Mouse (Mus musculus): ENCODE data around the gene Slc22a21. TPM values are rescaled to one million over a fixed set of nuclear protein-coding genes. Genes with fewer than 3 reads are reported as not detected.
"Not testable (repeated sequence)": the region's sequence is repeated elsewhere in the genome, so short reads cannot be mapped to it uniquely, and the experiment has no call there.

The Slc22a21 gene
- polyA plus RNA-seq, 1 experiment from 2014 or later = 3.5 TPM

GRCm38 (mm10) chr11:54004221-54004620, 24.1 kb upstream of the Slc22a21 start:
- H3K4me1 ChIP-seq (replicated peaks; ENCODE audit: control insufficient read depth, insufficient read depth, low read length) = 0 out of 2 replicates have a peak, but pooled peaks cover 2% of the 10 kb centered on the region
- no peak overlapping the region for H3K4me3 ChIP-seq (ENCODE audit: low read depth, low read length)
- H3K27me3 ChIP-seq (ENCODE audit: control insufficient read depth, insufficient read depth, low read length) = no peaks in the 10 kb centered on the region
- no peak for DNase-seq (ENCODE audit: low spot score)
- H3K9me3 ChIP-seq (ENCODE audit: control insufficient read depth, low read length) = no peaks in the 10 kb centered on the region
- WGBS = 87% methylated on average over 9 of the region's 9 CpGs
- no peak overlapping the region for H3K4me2 ChIP-seq (ENCODE audit: low read depth, low read length, severe bottlenecking)
- H3K9ac ChIP-seq (ENCODE audit: low read length) = no peak overlapping the region
- no peaks in the 10 kb centered on the region for H3K36me3 ChIP-seq (ENCODE audit: control insufficient read depth, insufficient read depth, low read length)
- no peak overlapping the region for H3K27ac ChIP-seq (ENCODE audit: low read depth, low read length)
- no peak for ATAC-seq (replicated peaks; ENCODE audit: low FRiP score)

DNA sequence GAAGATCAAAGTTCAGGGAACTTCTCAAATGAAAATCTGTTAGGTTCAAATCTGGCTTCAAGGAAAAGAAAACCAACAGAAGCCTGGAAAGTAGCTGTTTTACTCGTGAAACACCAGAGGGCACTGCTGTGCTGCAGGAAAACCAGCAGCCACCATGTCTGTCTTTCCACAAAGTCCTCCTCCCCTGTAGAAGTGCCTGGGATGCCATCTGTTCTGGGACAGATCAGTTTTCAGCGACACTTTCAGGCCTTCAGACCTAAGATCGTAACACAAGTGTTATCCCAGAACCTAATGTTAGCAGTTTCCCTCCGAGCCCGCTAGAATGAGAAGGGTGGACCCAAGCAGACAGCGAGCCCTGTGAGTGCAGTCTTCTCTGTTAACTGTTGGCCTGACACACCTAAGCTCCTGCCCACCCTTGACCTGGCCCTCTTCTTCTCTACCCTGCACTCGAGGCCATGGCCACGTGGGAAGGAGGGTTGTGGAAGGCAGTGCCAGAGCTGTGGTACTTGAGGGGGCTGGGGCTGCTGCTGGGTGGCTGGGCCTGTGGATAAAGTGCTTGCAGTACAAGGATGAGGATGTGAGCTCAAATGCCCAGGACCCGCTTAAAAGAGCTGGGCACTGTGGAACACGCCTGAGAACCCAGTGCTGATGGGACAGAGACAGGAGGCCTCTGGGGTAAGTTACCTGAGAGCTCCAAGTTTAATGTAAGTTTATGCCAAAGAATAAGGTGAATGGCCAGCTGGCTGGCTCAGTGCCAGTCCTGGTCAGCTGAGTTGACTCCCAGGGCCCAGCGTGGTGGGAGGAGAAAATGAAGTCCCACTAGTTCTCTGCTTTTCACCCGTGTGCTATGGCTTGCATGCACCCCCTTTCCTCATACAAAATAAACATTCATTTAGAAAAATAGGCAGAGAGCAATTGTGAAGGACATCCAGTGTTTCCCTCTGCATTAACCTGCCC, 22.9 kb upstream of the Slc22a21 start:
- WGBS = 56% methylated on average over 12 of the region's 12 CpGs
- ATAC-seq (replicated peaks; ENCODE audit: low FRiP score); H3K27ac ChIP-seq (ENCODE audit: low read depth, low read length): not testable (repeated sequence)

GRCm38 (mm10) chr11:54002147-54002760, 22.1 kb upstream of the Slc22a21 start:
- ATAC-seq (replicated peaks; ENCODE audit: low FRiP score) = no peak

More for the DNA sequence above, 22.9 kb upstream of the Slc22a21 start:
- H3K4me3 ChIP-seq (ENCODE audit: low read depth, low read length); H3K4me1 ChIP-seq (replicated peaks; ENCODE audit: control insufficient read depth, insufficient read depth, low read length); H3K9me3 ChIP-seq (ENCODE audit: control insufficient read depth, low read length); H3K4me2 ChIP-seq (ENCODE audit: low read depth, low read length, severe bottlenecking); H3K27me3 ChIP-seq (ENCODE audit: control insufficient read depth, insufficient read depth, low read length); H3K36me3 ChIP-seq (ENCODE audit: control insufficient read depth, insufficient read depth, low read length); H3K9ac ChIP-seq (ENCODE audit: low read length): not testable (repeated sequence)
- peak; percentile 77 for DNase-seq (ENCODE audit: low spot score)

DNA sequence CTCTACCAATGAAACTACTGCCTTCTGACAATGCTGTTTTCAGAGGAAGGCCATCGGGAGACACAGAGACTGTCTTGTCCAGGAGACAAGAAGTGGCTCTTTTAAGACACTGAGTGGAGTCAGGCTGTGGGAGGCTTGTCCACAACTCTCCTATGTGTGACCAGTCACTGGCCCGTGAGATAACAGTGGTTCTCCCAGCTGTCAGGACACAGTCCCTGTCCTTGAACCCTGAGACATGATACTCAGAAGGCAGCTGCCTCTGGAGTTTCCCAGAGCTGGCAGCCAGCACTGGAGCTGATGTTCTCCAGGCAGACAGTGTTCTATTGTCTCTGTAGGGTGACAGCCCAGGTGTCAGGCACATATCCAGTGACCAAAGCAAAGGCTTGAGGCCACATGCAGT, 17.5 kb upstream of the Slc22a21 start:
- H3K4me1 ChIP-seq (replicated peaks; ENCODE audit: control insufficient read depth, insufficient read depth, low read length) = 0 out of 2 replicates have a peak, but pooled peaks cover 2% of the 10 kb centered on the region
- WGBS = 88% methylated on average over 2 of the region's 2 CpGs
- H3K36me3 ChIP-seq (ENCODE audit: control insufficient read depth, insufficient read depth, low read length) = no peaks in the 10 kb centered on the region
- H3K9ac ChIP-seq (ENCODE audit: low read length) = no peak overlapping the region
- no peaks in the 10 kb centered on the region for H3K9me3 ChIP-seq (ENCODE audit: control insufficient read depth, low read length)
- no peak for ATAC-seq (replicated peaks; ENCODE audit: low FRiP score)
- no peak for DNase-seq (ENCODE audit: low spot score)
- no peak overlapping the region for H3K4me3 ChIP-seq (ENCODE audit: low read depth, low read length)
- no peak overlapping the region for H3K27ac ChIP-seq (ENCODE audit: low read depth, low read length)
- H3K4me2 ChIP-seq (ENCODE audit: low read depth, low read length, severe bottlenecking) = no peak overlapping the region
- no peaks in the 10 kb centered on the region for H3K27me3 ChIP-seq (ENCODE audit: control insufficient read depth, insufficient read depth, low read length)

More at GRCm38 (mm10) chr11:54002147-54002760, 22.1 kb upstream of the Slc22a21 start:
- peak; percentile 74 for DNase-seq (ENCODE audit: low spot score)
- no peaks in the 10 kb centered on the region for H3K36me3 ChIP-seq (ENCODE audit: control insufficient read depth, insufficient read depth, low read length)
- H3K27ac ChIP-seq (ENCODE audit: low read depth, low read length) = no peak overlapping the region
- WGBS = 3% methylated on average over 5 of the region's 5 CpGs
- H3K9me3 ChIP-seq (ENCODE audit: control insufficient read depth, low read length) = no peaks in the 10 kb centered on the region
- H3K27me3 ChIP-seq (ENCODE audit: control insufficient read depth, insufficient read depth, low read length) = no peaks in the 10 kb centered on the region
- no peak overlapping the region for H3K4me2 ChIP-seq (ENCODE audit: low read depth, low read length, severe bottlenecking)
- no peak overlapping the region for H3K9ac ChIP-seq (ENCODE audit: low read length)
- no peak overlapping the region for H3K4me3 ChIP-seq (ENCODE audit: low read depth, low read length)
- 0 out of 2 replicates have a peak, but pooled peaks cover 2% of the 10 kb centered on the region for H3K4me1 ChIP-seq (replicated peaks; ENCODE audit: control insufficient read depth, insufficient read depth, low read length)

DNA sequence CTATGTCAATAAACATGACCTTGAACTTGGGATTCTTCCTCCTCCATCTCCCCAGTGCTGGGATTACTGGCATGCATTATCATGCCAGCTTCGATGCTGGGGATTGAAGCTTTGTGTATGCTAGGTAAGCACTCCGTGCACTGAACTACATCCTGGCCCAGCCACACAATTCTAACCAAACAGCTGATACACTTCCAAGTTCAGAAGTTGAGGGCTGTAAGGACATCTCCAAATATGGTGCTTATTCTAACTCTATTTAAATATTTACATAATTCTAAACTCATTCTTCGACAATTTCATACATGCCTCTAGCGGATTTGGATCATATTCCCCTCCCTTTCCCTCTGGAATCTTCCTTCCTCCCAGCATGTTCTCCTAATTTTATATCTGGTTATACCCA, 12.1 kb upstream of the Slc22a21 start:
- 93% methylated on average over 4 of the region's 4 CpGs for WGBS
- Histone ChIP-seq H3K36me3 (ENCODE audit: control insufficient read depth, insufficient read depth, low read length) (no peaks in the 10 kb centered on the region), H3K4me2 (ENCODE audit: low read depth, low read length, severe bottlenecking) (no peak overlapping the region), H3K27me3 (ENCODE audit: control insufficient read depth, insufficient read depth, low read length) (no peaks in the 10 kb centered on the region), H3K4me3 (ENCODE audit: low read depth, low read length) (no peak overlapping the region), H3K9me3 (ENCODE audit: control insufficient read depth, low read length) (no peaks in the 10 kb centered on the region), H3K27ac (ENCODE audit: low read depth, low read length) (no peak overlapping the region), H3K9ac (ENCODE audit: low read length) (no peak overlapping the region), H3K4me1 (replicated peaks; ENCODE audit: control insufficient read depth, insufficient read depth, low read length) (no peaks in the 10 kb centered on the region)
- DNase-seq (ENCODE audit: low spot score) = no peak
- ATAC-seq (replicated peaks; ENCODE audit: low FRiP score) = no peak

DNA sequence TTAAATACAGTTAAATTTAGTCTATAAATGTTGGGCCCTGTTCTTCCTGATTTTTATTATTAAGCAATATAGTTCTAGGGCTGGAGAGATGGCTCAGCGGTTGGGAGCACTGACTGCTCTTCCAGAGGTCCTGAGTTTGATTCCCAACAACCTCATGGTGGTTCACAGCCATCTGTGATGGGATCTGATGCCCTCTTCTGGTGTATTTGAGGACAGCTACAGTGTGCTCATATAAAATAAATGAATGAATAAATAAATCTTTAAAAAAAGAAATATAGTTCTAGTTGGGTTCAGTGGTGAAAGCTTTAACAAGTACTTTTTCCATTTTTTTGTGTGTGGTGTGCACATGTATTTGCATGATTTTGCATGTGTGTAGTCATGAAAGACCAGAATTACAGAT, 9.1 kb upstream of the Slc22a21 start:
- H3K9me3 ChIP-seq (ENCODE audit: control insufficient read depth, low read length) = no peaks in the 10 kb centered on the region
- 59% methylated on average over 1 of the region's 1 CpGs for WGBS
- no peaks in the 10 kb centered on the region for H3K4me1 ChIP-seq (replicated peaks; ENCODE audit: control insufficient read depth, insufficient read depth, low read length)
- H3K4me2 ChIP-seq (ENCODE audit: low read depth, low read length, severe bottlenecking) = no peak overlapping the region
- no peak overlapping the region for H3K4me3 ChIP-seq (ENCODE audit: low read depth, low read length)
- H3K9ac ChIP-seq (ENCODE audit: low read length) = no peak overlapping the region
- no peaks in the 10 kb centered on the region for H3K36me3 ChIP-seq (ENCODE audit: control insufficient read depth, insufficient read depth, low read length)
- no peaks in the 10 kb centered on the region for H3K27me3 ChIP-seq (ENCODE audit: control insufficient read depth, insufficient read depth, low read length)
- no peak overlapping the region for H3K27ac ChIP-seq (ENCODE audit: low read depth, low read length)
- ATAC-seq (replicated peaks; ENCODE audit: low FRiP score) (no peak), DNase-seq (ENCODE audit: low spot score) (no peak)

GRCm38 (mm10) chr11:53988081-53988480, 7.9 kb upstream of the Slc22a21 start:
- 82% methylated on average over 4 of the region's 4 CpGs for WGBS
- H3K4me2 ChIP-seq (ENCODE audit: low read depth, low read length, severe bottlenecking) = no peak overlapping the region
- no peaks in the 10 kb centered on the region for H3K36me3 ChIP-seq (ENCODE audit: control insufficient read depth, insufficient read depth, low read length)

DNA sequence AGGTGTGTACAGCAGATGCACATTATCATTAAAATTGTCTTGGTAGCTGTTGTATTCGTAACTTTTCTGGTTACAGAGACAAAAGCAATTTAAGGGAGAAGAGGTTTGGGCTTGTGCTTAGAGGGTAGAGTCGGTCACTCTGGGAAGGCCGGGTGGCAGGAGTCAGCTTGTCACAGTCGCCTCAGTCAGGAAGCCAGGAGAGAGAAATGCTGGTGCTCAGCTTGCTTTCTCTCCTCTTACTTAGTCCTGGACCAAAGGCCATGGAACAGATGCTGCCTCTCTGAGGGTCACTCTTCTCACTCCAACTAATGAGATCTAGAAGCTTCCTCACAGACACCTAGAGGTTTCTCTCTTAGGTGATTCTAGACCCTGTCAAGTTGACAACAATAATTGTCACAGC, 1.3 kb upstream of the Slc22a21 start:
- DNase-seq (ENCODE audit: low spot score) (no peak), ATAC-seq (replicated peaks; ENCODE audit: low FRiP score) (no peak)
- Histone ChIP-seq H3K27ac (ENCODE audit: low read depth, low read length) (no peak overlapping the region), H3K27me3 (ENCODE audit: control insufficient read depth, insufficient read depth, low read length) (no peaks in the 10 kb centered on the region; the same call in 1 of the 2 replicates), H3K36me3 (ENCODE audit: control insufficient read depth, insufficient read depth, low read length) (no peaks in the 10 kb centered on the region), H3K4me1 (replicated peaks; ENCODE audit: control insufficient read depth, insufficient read depth, low read length) (no peaks in the 10 kb centered on the region), H3K9ac (ENCODE audit: low read length) (no peak overlapping the region), H3K4me2 (ENCODE audit: low read depth, low read length, severe bottlenecking) (no peak overlapping the region), H3K9me3 (ENCODE audit: control insufficient read depth, low read length) (no peaks in the 10 kb centered on the region), H3K4me3 (ENCODE audit: low read depth, low read length) (no peak overlapping the region)
- 94% methylated on average over 4 of the region's 4 CpGs for WGBS

More at GRCm38 (mm10) chr11:53988081-53988480, 7.9 kb upstream of the Slc22a21 start:
- DNase-seq (ENCODE audit: low spot score) = no peak
- H3K27ac ChIP-seq (ENCODE audit: low read depth, low read length) = no peak overlapping the region
- no peaks in the 10 kb centered on the region for H3K4me1 ChIP-seq (replicated peaks; ENCODE audit: control insufficient read depth, insufficient read depth, low read length)
- ATAC-seq (replicated peaks; ENCODE audit: low FRiP score) = no peak
- H3K9me3 ChIP-seq (ENCODE audit: control insufficient read depth, low read length) = no peaks in the 10 kb centered on the region
- H3K9ac ChIP-seq (ENCODE audit: low read length) = no peak overlapping the region
- H3K4me3 ChIP-seq (ENCODE audit: low read depth, low read length) = no peak overlapping the region
- no peaks in the 10 kb centered on the region for H3K27me3 ChIP-seq (ENCODE audit: control insufficient read depth, insufficient read depth, low read length)
